Mouse (Mus musculus): ENCODE data around the gene Zswim9. TPM values are rescaled to one million over a fixed set of nuclear protein-coding genes. Genes with fewer than 3 reads are reported as not detected.

Zswim9 gene
- total RNA-seq, 2 experiments from 2014 or later = 3.2 to 3.4 TPM

DNA sequence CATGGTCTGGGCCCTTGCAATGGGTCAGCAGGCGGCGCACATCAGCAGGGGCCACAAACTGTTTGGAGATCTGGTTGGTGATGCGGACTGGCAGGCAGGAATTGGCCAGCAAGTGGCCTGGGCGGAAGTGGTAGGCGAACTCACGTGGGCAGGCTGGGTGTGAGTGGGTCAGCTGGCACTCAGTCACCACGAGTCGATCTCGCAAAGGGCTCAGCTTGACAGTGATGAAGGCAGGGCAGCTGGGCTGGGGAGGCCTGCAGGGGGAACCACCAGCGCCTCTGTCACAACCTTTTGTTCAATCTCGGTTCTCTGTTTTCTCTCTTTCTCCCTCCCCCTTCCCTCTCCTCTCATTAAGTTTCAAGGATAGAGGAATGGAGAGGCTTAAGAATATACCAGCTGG lies 9.1 kb downstream of the Zswim9 start:
- no peak for ATAC-seq (replicated peaks; ENCODE audit: poor library complexity)

DNA sequence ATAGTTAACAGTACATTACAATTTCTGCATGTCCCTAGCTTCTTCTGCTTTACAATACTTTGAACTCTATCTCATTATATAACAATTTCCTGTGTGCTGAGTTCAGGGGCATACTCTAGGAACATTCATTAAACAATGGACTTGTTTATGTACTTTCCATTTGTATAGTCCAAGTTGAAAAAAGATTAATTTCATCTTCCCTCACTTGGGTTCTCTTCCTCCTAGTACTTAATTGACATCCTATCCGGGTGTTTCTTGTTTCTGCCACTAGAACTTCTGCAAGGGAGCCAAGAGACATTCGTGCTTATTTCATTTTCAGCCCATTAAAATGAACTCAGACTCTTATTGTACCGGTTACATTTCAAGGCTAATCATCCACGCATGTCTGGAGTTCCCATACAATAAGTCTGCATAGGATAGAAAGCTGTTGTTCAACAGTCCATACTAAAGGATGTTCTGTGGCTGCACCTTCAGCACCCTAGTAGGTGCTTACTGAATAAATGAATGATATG lies 9.7 kb downstream of the Zswim9 start:
- ATAC-seq (replicated peaks; ENCODE audit: poor library complexity) = no peak

DNA sequence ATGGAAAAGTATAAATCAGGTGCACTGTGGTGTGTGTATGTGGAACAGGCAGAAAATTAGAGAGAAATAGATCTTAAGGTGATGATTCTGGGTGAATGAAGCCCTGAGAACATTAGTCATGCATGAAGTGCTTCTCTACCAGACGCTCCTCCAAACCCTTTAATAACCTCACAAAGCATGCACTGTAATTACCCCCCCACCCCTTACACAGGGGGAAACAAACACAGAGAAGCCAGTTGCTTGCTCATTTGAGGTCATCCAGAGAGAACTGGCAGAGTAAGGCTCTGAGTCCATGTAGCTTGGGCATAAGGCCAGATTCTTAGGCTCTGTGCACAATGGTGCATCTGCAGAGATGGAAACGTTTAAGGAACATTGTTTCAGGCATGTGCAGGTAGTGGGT lies 14.1 kb downstream of the Zswim9 start:
- ATAC-seq (replicated peaks; ENCODE audit: poor library complexity) = no peak

DNA sequence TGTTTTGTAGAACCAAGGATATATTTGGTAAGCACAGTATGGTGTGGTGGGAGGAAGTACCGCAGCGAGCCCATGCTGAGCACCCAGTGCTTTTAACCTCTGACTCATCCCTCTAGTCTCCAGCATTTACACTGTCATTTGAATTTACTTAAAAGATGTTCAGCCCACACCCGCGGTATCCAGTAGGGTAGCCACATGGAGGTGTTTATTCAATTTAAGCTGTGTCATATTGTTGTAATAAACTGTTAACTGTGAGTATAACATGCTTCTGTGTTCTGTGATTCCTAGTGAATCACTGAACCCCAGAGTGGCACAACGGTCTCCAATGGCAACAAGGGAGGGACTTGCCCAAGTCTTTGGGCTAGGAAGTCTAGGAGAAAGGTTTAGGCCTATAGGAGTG lies 14.7 kb downstream of the Zswim9 start:
- no peak for ATAC-seq (replicated peaks; ENCODE audit: poor library complexity)

DNA sequence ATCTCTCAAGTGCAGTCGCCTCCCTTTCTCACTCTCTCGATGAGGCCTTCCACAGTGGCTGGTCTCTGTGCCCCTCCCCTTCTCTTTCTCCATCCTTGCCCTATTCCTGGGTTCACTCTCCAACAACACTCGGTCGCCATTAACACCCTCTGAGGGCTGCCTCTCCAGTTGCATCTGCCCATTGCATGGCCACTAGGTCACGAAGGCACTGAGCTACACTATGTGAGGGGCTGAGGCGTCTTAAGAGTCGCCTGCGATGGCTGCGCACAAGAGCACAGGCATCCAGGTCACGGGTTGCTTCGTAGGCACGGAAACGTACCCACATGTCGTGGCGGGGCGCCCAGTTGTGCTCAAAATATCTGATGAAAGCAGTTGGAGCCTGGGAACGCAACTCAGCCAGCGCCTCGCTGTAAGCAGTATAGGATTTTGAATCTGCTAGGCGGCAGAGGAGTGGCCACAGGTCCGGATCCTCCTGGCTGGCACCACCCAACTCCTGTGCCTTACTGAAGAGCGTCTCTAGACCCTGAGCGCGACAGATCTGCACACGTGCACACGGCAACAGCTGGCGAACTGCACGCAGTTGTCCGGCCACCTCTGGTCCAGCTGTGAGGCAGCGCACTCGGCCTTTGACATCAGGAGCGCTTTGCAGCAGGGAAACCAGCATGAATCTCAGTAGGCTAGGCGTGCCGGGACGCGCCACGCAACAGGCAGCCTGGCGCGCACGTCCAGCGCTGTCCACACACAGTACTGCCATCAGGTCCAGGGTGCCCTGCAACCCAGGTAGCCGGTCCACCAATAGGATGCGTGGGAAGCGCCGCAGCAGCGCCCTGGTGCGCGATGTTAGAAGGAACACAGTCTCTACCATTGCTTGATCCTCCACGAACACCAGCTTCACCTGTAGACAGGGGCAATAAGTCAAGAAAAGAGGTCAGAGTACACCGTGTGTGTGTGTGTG lies 17.5 kb downstream of the Zswim9 start:
- no peak for ATAC-seq (replicated peaks; ENCODE audit: poor library complexity)

DNA sequence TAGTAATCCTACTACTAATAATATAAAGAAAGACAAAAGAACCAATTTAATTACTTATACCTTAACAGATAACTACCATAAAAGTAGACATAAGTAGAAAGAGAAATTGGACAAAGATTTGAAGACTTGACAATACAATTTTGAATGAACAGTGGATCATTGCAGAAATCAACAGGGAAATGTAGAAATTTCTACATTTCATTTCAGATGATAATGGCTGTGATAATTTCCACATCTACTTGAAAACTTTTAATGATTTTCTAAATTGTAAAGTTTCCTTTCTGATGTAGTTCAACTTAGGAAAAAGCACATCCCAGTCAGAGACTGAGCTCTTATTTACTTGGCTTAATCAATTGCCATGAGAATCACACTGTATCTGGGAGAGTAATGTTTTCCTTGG lies 65.8 kb downstream of the Zswim9 start, which contains the start of gene Vmn1r89:
Vmn1r89 (plus strand) TSS at position 301 of the 400 bp plus-strand sequence.
- ATAC-seq (replicated peaks; ENCODE audit: poor library complexity) = no peak

Other genes with a start within 250 kb of the Zswim9 start
- gene Chmp2a, start 243.9 kb downstream of the Zswim9 start, total RNA-seq (2015) = 145 and 150 TPM in 2 replicates
- 168 and 203 TPM in 2 replicates for gene Chmp2a, start 243.9 kb downstream of the Zswim9 start, total RNA-seq (2017)
- 150 and 160 TPM in 2 replicates for gene Ube2m, start 240.4 kb downstream of the Zswim9 start, total RNA-seq (2015)
- gene Ube2m, start 240.4 kb downstream of the Zswim9 start, total RNA-seq (2017) = 123 and 179 TPM in 2 replicates
- 0.37 and 1.1 TPM in 2 replicates for gene Mzf1, start 224.0 kb downstream of the Zswim9 start, total RNA-seq (2015)
- gene Mzf1, start 224.0 kb downstream of the Zswim9 start, total RNA-seq (2017) = 0.25 and 1.1 TPM in 2 replicates
- not detected in 2 replicates for gene Vmn1r85, start 183.5 kb downstream of the Zswim9 start, total RNA-seq (2015)
- not detected in 2 replicates for gene Vmn1r85, start 183.5 kb downstream of the Zswim9 start, total RNA-seq (2017)
- gene Vmn1r86, start 158.8 kb downstream of the Zswim9 start, total RNA-seq (2015) = not detected in 2 replicates
- gene Vmn1r86, start 158.8 kb downstream of the Zswim9 start, total RNA-seq (2017) = not detected in 2 replicates
- gene Vmn1r87, start 138.6 kb downstream of the Zswim9 start, total RNA-seq (2015) = not detected in 2 replicates
- not detected in 2 replicates for gene Vmn1r87, start 138.6 kb downstream of the Zswim9 start, total RNA-seq (2017)
- 0.02 and 0.12 TPM in 2 replicates for gene Vmn1r88, start 119.2 kb downstream of the Zswim9 start, total RNA-seq (2015)
- gene Vmn1r88, start 119.2 kb downstream of the Zswim9 start, total RNA-seq (2017) = under 0.01 TPM in 1 of 2 replicates, not detected in the other
- gene Vmn1r89, start 65.7 kb downstream of the Zswim9 start, total RNA-seq (2015) = not detected in 2 replicates
- not detected in 2 replicates for gene Vmn1r89, start 65.7 kb downstream of the Zswim9 start, total RNA-seq (2017)
- 113 and 128 TPM in 2 replicates for gene Lig1, start 1.4 kb downstream of the Zswim9 start, total RNA-seq (2015)
- 76.5 and 96.9 TPM in 2 replicates for gene Lig1, start 1.4 kb downstream of the Zswim9 start, total RNA-seq (2017)
- 0.89 and 1.2 TPM in 2 replicates for gene Pla2g4c, start 45.9 kb upstream of the Zswim9 start, total RNA-seq (2015)
- 1.5 and 1.8 TPM in 2 replicates for gene Pla2g4c, start 45.9 kb upstream of the Zswim9 start, total RNA-seq (2017)
- not detected in 2 replicates for gene Cabp5, start 119.4 kb upstream of the Zswim9 start, total RNA-seq (2015)
- gene Cabp5, start 119.4 kb upstream of the Zswim9 start, total RNA-seq (2017) = not detected in 2 replicates
- gene Bsph1, start 172.1 kb upstream of the Zswim9 start, total RNA-seq (2015) = not detected in 2 replicates
- not detected in 2 replicates for gene Bsph1, start 172.1 kb upstream of the Zswim9 start, total RNA-seq (2017)

Data from megakaryocyte progenitor cell, adult 5-6 weeks (primary cell).